Mouse (Mus musculus) myocyte (in vitro differentiated cells): ENCODE measurements around the gene Ift140.

Source experiments
- CEBPB ChIP-seq: IDR thresholded peaks from 2 replicates; pipeline ENCODE4 v1.6.1; 2011; ENCODE audit warnings: mild to moderate bottlenecking, moderate library complexity; ENCODE audit not compliant: poor library complexity, insufficient read depth, severe bottlenecking
- E2F4 ChIP-seq: IDR thresholded peaks from one replicate; pipeline ENCODE4 v1.6.1; 2011; ENCODE audit warnings: mild to moderate bottlenecking, control low read depth, moderate library complexity; ENCODE audit not compliant: insufficient read depth
- MAX ChIP-seq: IDR thresholded peaks from one replicate; pipeline ENCODE4 v1.6.1; 2011; ENCODE audit warnings: low read depth, mild to moderate bottlenecking, control low read depth
- MYOD1 ChIP-seq, 3 experiments: IDR thresholded peaks; one replicate each; pipeline ENCODE4 v1.6.1; 2011; ENCODE audit warnings: control low read depth in 2 of 3, low read depth in 2 of 3, mild to moderate bottlenecking in 2 of 3, moderate library complexity in 1 of 3; ENCODE audit not compliant: insufficient read length in 2 of 3, control insufficient read depth in 1 of 3
- MYOG ChIP-seq, 3 experiments: IDR thresholded peaks; one replicate each; pipeline ENCODE4 v1.6.1; 2011; ENCODE audit warnings: control low read depth in 2 of 3, low read depth in 2 of 3, mild to moderate bottlenecking in 2 of 3; ENCODE audit not compliant: insufficient read length in 2 of 3, control insufficient read depth in 1 of 3, insufficient read depth in 1 of 3
- POLR2A ChIP-seq: IDR thresholded peaks from one replicate; pipeline ENCODE4 v1.6.1; 2011; ENCODE audit warnings: low read depth, mild to moderate bottlenecking, control low read depth, moderate library complexity; ENCODE audit not compliant: insufficient read length
- POLR2AphosphoS2 ChIP-seq: IDR thresholded peaks from one replicate; pipeline ENCODE4 v1.6.1; 2011; ENCODE audit warnings: low read depth, control low read depth; ENCODE audit not compliant: insufficient read length
- REST ChIP-seq: IDR thresholded peaks from one replicate; pipeline ENCODE4 v1.6.1; 2011; ENCODE audit warnings: mild to moderate bottlenecking, control low read depth, moderate library complexity; ENCODE audit not compliant: insufficient read depth, insufficient read length
- TCF12 ChIP-seq: IDR thresholded peaks from one replicate; pipeline ENCODE4 v1.6.1; 2011; ENCODE audit warnings: mild to moderate bottlenecking, control low read depth; ENCODE audit not compliant: poor library complexity, insufficient read depth, severe bottlenecking
- TCF3 ChIP-seq: IDR thresholded peaks from one replicate; pipeline ENCODE4 v1.6.1; 2011; ENCODE audit warnings: low read depth, control low read depth; ENCODE audit not compliant: insufficient read length
- USF1 ChIP-seq: IDR thresholded peaks from one replicate; pipeline ENCODE4 v1.6.1; 2011; ENCODE audit warnings: low read depth, mild to moderate bottlenecking, control low read depth, moderate library complexity

- no peak for TF ChIP-seq REST
- no peak for TF ChIP-seq POLR2A
- TF ChIP-seq MYOG (IDR thresholded peaks at IDR 0.05; ENCODE audit: control insufficient read depth in 1 of 3, insufficient read depth in 1 of 3, insufficient read length in 2 of 3, low read depth in 2 of 3): no peak
- TF ChIP-seq MAX: no peak
- no peak for TF ChIP-seq USF1
- no peak for TF ChIP-seq CEBPB
- no peak for TF ChIP-seq TCF12
- TF ChIP-seq POLR2AphosphoS2: no peak
- TF ChIP-seq E2F4: no peak
- no peak for TF ChIP-seq MYOD1 (IDR thresholded peaks at IDR 0.05; ENCODE audit: control insufficient read depth in 1 of 3, insufficient read length in 2 of 3, low read depth in 2 of 3)
- no peak for TF ChIP-seq TCF3
Observed at GRCm38 (mm10) chr17:25036183-25036582, 20.3 kb downstream of the Ift140 start.
